Mouse (Mus musculus) bone marrow macrophage, adult 2 months (primary cell): Measurements from ENCODE around the gene Rcbtb2. TPM values are rescaled to one million over a fixed set of nuclear protein-coding genes. Genes with fewer than 3 reads are reported as not detected.
A peak's percentile ranks its signal among the peaks of the same experiment; 100 is the strongest.

Experiments used
- H3K27ac ChIP-seq: 2 replicates; pipeline ENCODE4 v1.5.1; 2012; ENCODE audit warnings: low read depth, low read length; ENCODE audit not compliant: insufficient read depth
- H3K4me1 ChIP-seq: 2 replicates; pipeline ENCODE4 v1.6.1; 2012; ENCODE audit warnings: low read length; ENCODE audit not compliant: control insufficient read depth, insufficient read depth
- H3K4me3 ChIP-seq: 2 replicates; pipeline ENCODE4 v1.5.1; 2012; ENCODE audit warnings: mild to moderate bottlenecking, low read length, moderate library complexity; ENCODE audit not compliant: insufficient read depth
- CTCF ChIP-seq: IDR thresholded peaks from 2 replicates; pipeline ENCODE4 v1.5.1; 2012; ENCODE audit warnings: low read depth, mild to moderate bottlenecking, low read length, moderate library complexity
- POLR2A ChIP-seq: IDR thresholded peaks from 2 replicates; pipeline ENCODE4 v1.6.1; 2012; ENCODE audit warnings: mild to moderate bottlenecking, low read depth, low read length, borderline replicate concordance
- polyA plus RNA-seq: library from polyadenylated mRNA; stranded (reverse); fragments of >200 nt; gene quantifications from 2 replicates; pipeline ENCODE4 v1.2.4, GENCODE M21; 2012; ENCODE audit not compliant: missing spikeins, insufficient read depth, insufficient read length

Gene Rcbtb2
- polyA plus RNA-seq, 1 experiment, result 371 TPM

DNA sequence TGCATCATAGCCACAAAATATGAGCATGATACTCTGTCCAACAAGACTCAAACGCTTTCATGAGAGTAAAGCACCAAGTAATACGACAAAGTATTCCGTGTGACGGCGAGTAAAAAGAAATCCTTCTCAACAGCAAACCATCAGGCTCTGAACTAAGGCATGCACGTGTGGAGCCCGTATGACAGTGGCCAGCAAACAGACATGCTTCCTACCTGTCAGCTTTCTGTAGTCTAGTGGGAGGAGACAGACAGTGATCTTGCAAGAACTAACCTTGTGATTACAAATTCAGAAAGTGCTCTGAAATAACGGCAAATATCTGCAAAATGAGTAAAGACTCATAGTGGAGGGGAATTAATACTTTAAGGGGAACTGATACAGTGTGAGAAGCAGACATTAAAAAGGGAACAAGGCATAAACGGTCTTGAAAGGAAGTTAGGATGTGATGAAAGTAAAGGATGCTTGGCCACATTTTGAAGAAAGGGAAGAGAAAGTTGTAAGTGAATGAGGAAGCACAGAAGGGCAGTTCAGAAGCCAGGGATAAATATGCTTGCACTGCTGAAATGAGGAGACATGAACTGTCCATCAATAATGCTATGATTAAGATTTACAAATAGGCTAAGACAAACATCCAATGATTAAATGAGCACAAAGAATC is 99.6 kb downstream of the Rcbtb2 start:
- no peak for TF ChIP-seq CTCF
- TF ChIP-seq POLR2A, result no peak
- Histone ChIP-seq H3K27ac (peak overlapping the region; percentile 83), H3K4me1 (peaks cover 33% of the 10 kb centered on the region), H3K4me3 (peak overlapping the region; percentile 34)

DNA sequence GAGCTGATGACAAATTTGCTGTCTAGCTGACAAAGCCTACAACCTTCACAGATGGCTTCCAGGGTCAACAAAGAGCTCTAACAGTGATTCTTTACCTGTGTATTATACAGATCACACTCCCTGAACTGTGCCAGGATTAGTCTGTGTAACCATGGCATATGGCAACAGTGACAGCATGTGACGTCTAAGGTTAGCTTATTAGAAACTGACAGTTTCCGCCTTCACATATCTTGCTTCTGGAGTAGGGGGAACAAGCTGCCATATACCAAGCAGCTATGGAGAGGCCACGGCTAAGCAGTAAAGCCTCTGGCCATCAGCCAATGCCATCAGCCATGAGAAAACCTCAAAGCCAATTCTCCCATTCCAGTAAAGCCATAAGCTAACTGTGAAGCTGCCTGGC is 103.5 kb downstream of the Rcbtb2 start:
- Histone ChIP-seq H3K27ac (no peak overlapping the region), H3K4me3 (no peak overlapping the region), H3K4me1 (peaks cover 35% of the 10 kb centered on the region)
- TF ChIP-seq CTCF, result no peak

DNA sequence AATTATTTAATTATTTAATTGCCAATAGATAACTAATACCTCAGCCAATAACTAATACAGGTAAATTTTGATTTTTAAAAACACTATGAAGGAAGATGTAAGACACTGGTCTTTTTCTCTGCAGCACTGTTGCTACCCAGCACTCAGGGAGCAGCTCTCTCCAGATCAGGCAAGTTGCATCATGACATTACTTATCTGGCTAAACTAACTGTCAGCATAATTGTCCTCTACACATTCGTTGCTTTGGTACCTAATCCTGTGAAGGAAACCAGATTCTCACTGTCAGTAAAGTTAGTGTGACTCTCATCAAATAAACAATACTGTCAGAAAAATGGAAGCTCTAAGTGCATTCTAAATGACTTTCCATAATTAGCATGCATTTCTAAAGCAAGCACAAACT is 104.0 kb downstream of the Rcbtb2 start:
- no peak overlapping the region for H3K4me3 ChIP-seq
- TF ChIP-seq CTCF (no peak), POLR2A (no peak)
- H3K4me1 ChIP-seq, result peaks cover 37% of the 10 kb centered on the region
- H3K27ac ChIP-seq, result 0 out of 2 replicates have a peak overlapping the region, but pooled peaks have one; percentile 30

DNA sequence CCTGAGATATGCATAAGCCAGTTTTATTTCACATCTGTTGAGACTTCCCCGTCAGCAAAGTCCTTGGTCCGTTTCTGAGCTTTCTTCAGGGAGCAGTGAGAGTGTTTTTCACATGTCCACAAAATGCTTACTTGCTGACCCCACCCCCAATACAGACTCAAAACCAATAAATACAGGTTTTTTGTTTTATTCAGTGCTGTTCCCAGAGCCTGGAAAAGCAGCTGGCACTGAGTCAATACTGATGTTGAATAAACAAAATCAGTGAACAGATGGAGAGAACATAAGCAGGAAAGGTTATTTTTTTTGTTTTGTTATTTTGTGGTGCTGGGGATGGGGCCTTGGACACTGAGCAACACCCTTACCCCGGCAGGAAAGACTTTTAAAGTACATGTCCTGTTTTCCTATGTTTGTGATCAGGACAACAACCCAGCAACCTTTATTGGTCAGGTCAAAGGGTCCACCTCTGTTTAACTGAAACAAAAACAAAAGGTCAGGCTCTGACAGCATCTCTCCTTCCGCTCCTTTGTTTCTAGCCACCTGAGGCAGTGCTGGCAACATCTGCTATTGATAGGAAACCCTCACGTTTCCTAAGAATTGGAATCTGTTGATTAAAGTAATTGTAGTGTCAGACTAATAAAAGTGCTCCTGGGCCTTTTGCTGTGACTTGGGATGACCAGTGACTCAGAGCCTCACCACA is 108.6 kb downstream of the Rcbtb2 start:
- H3K4me3 ChIP-seq, result no peak overlapping the region
- no peak overlapping the region for H3K27ac ChIP-seq
- TF ChIP-seq POLR2A (no peak), CTCF (no peak)
- peaks cover 26% of the 10 kb centered on the region for H3K4me1 ChIP-seq

DNA sequence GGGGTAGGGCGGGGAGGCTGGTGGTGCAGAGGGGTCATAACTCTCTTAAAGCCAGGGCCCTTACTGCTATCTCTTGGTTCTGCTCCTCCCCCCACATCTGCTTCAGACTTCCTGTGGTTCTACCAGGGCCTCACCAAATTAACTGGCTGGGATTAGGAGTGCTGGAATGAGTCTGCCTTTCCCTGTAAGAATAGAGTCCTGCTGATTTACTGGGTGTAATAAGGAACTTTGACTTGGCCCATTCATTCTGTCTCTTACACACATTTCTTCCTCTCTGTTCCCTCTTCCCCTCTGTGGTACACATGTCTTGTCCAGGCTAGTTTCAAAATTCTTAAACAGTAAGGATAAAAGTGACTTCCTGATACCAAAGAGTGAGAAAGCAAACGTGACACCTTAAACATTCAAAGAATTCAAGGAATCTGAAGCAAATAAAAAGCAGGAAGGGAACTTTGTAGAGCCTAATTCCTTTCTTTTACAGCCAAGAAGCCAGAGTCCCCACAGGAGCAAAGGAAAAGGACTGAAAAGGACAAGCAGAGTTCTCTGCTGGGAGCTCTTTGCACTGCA is 111.7 kb downstream of the Rcbtb2 start:
- H3K4me3 ChIP-seq, result no peak overlapping the region
- peak overlapping the region; percentile 69 for H3K27ac ChIP-seq
- H3K4me1 ChIP-seq, result peaks cover 17% of the 10 kb centered on the region
- TF ChIP-seq CTCF (no peak), POLR2A (no peak)

DNA sequence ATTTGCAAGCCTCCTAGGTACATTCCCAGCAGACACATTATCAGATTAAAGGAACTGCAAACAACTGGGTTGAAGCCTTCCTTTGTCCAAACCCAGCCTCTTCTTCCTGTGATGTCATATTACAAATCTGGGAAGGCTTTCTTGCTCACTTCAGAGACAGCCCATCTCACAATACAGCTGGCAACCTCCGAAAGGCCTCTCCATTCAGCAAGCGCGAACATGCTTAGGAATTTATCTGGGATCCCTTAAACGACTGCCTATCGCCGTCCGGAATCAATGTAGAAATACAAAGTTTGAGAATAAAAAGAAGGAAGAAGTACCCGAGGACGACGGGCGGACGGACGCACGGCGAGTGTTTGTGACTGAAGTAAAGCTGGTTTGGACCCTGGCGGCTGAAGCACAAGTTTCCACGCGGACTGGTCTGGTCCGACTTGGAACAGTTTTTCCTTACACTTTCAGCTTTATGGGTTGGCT is 115.0 kb downstream of the Rcbtb2 start, which contains the start of gene Lpar6:
Lpar6 (plus strand) TSS at position 48 of the 474 bp plus-strand sequence.
- peaks cover 18% of the 10 kb centered on the region for H3K4me1 ChIP-seq
- TF ChIP-seq CTCF (no peak), POLR2A (0 out of 2 replicates have a peak, but pooled peaks have one; percentile 60)
- peak within 1 kb of the TSS; percentile 95 for H3K27ac ChIP-seq
- H3K4me3 ChIP-seq, result peak within 1 kb of the TSS; percentile 84

DNA sequence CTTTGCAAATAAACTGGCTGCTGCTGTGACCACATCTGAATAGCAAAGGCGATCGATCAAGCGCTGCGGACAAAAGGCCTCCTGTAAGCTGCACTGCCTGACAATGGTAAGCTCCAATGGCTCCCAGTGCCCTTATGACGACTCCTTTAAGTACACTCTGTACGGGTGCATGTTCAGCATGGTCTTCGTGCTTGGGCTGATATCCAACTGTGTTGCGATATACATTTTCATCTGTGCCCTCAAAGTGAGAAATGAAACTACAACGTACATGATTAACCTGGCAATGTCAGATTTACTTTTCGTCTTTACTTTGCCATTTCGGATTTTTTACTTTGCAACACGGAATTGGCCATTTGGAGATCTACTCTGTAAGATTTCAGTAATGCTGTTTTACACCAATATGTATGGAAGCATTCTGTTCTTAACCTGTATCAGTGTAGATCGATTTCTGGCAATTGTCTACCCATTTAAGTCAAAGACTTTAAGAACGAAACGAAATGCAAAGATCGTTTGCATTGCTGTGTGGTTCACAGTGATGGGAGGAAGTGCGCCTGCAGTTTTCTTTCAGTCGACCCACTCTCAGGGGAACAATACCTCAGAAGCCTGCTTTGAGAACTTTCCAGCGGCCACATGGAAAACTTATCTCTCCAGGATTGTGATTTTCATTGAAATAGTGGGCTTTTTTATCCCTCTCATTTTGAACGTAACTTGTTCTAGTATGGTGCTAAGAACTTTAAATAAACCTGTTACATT is 115.8 kb downstream of the Rcbtb2 start:
- TF ChIP-seq CTCF (no peak), POLR2A (no peak)
- H3K4me3 ChIP-seq, result peak overlapping the region; percentile 84
- H3K27ac ChIP-seq, result peak overlapping the region; percentile 95
- H3K4me1 ChIP-seq, result peaks cover 18% of the 10 kb centered on the region

DNA sequence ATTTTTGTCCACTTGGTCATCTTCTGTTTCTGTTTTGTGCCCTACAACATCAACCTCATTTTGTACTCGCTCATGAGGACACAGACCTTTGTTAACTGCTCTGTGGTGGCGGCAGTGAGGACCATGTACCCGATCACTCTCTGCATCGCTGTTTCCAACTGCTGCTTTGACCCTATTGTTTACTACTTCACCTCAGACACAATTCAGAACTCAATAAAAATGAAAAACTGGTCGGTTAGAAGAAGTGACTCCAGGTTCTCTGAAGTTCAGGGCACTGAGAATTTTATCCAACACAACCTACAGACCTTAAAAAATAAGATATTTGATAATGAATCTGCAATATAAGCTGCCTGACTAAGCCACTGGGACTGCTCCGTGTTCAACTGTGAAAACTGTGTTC is 116.5 kb downstream of the Rcbtb2 start:
- Histone ChIP-seq H3K4me1 (peaks cover 18% of the 10 kb centered on the region), H3K27ac (peak overlapping the region; percentile 95), H3K4me3 (peak overlapping the region; percentile 84)
- TF ChIP-seq CTCF (no peak), POLR2A (no peak)

DNA sequence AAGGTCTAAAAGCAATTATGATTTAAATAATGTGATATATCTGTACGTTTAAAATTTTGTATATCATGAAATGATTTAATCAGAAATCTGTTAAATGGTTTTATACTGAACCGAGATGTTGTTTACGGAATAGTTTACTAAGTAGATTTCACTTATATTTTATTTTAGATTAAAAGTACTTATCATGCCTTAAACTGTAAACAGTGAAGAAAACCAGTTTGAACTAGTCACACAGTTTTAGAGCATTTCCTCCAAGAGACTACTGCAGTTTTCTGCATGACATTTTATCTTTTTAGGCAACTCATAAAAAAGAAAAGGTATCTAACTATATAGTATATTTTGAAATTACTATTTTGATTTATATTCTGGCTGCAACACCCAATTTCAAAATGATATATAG is 117.0 kb downstream of the Rcbtb2 start:
- Histone ChIP-seq H3K27ac (no peak overlapping the region), H3K4me1 (peaks cover 17% of the 10 kb centered on the region), H3K4me3 (no peak overlapping the region)
- TF ChIP-seq POLR2A (no peak), CTCF (no peak)
